Mouse (Mus musculus): ENCODE results near the gene Fem1a.

DNA sequence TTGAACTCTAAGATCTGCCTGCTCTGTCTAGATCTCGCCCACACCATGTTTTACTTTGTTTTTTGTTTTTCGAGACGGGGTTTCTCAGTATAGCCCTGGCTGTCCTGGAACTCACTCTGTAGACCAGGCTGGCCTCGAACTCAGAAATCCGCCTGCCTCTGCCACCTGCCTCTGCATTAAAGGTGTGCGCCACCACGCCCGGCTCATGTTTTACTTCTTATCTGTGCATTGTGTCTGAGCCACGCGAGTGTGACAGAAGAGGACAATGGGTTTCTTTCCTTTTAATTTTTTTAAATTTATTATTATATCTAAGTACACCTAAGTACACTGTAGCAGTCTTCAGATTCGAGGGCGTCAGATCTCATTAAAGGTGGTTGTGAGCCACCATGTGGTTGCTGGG, 37.4 kb upstream of the Fem1a start:
- TF ChIP-seq CTCF (IDR thresholded peaks at IDR 0.05; ENCODE audit: borderline replicate concordance, insufficient read depth, low read depth, low read length) (no peak), POLR2A (IDR thresholded peaks at IDR 0.05; ENCODE audit: borderline replicate concordance, insufficient read depth, low read length) (no peak)
